Mouse (Mus musculus) small intestine, adult 2 months (tissue): Measurements from ENCODE around the gene Mboat2.

Experiments
- CTCF ChIP-seq: fragments of 200-500 bp; IDR thresholded peaks from 2 replicates; pipeline ENCODE4 v1.5.1; 2012; ENCODE audit warnings: low read depth, mild to moderate bottlenecking, control low read depth, inconsistent platforms, low read length, moderate library complexity, mixed read lengths; ENCODE audit not compliant: insufficient replicate concordance, insufficient read length; ENCODE audit errors: extremely low read depth
- POLR2A ChIP-seq: fragments of 200-500 bp; IDR thresholded peaks from 2 replicates; pipeline ENCODE4 v1.6.1; 2012; ENCODE audit warnings: low read depth, mild to moderate bottlenecking, control low read depth, inconsistent platforms, low read length, moderate library complexity

- TF ChIP-seq CTCF = no peak
- no peak for TF ChIP-seq POLR2A
Observed at GRCm38 (mm10) chr12:24909679-24910078, 79.0 kb downstream of the Mboat2 start.
